Mouse (Mus musculus): Measurements from ENCODE around the gene Pnpla8.
"Not testable (repeated sequence)": the region's sequence is repeated elsewhere in the genome, so short reads cannot be mapped to it uniquely, and the experiment has no call there.

The Pnpla8 gene

DNA sequence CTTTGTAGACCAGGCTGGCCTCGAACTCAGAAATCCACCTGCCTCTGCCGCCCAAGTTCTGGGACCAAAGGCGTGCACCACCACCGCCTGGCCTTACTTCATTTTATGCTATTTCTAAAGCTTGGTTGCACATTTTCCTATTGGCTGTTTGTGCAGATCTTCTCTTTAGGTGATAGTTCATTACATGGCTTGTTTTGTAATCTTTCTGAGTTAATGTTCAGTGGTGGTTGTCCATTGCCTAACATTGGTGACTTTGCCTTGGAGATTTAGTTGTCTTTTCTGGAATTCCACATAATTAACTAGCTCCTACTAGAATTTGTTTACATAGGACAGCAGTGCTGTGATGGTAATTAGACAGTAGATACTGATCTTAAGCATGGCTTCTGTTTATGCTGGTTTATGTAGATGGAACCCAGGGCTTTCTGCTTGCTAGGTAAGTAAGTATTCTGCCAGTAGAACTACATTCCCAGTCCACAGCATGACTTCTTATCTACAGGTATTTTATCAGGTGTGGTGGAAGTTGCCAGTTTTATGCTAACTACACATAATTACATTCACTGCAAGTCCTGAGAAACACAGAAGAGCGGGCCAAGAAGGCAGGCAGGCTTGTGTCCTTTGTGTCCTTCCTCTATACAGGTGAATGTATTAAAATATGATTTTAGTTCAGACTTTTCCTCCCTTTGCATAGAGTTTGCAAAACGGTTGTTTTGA lies 53.1 kb downstream of the Pnpla8 start:
- DNase-seq, result no peak

DNA sequence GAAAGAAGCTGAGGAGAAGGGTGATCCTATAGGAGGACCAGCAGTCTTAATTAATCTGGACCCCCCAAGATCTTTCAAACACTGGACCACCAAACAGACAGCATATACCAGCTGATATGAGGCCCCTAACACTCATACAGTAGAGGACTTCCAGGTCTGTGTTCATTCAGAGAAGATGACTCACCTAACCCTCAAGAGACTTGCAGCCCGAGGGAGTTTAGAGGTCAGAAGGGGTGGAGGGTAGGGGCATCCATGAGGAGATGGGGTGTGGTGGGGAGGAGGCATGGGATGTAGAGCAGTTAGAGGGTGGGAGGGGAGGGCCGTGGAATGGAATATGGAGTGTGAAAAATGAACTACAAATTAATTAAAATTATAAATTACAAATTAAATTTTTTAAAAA lies 59.0 kb downstream of the Pnpla8 start:
- DNase-seq, result not testable (repeated sequence)

DNA sequence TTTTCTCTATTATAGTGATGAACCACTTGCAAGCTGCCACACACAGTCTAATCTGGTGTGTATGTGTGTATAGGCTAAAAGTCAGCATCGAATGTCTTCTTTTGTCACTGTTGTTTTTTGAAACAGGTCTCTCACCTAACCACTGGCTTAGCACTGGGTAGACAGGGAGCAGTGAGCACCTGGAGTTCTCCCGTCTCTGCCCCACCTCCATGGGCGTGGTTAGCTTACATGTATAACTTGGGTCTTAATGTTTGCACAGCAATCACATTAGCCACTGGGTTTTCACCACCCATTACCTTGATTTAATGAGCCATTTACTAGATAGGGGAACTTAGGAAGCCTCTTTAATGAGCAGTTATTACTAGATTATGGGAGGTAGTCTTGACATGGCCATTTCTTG lies 60.4 kb downstream of the Pnpla8 start:
- DNase-seq, result no peak

DNA sequence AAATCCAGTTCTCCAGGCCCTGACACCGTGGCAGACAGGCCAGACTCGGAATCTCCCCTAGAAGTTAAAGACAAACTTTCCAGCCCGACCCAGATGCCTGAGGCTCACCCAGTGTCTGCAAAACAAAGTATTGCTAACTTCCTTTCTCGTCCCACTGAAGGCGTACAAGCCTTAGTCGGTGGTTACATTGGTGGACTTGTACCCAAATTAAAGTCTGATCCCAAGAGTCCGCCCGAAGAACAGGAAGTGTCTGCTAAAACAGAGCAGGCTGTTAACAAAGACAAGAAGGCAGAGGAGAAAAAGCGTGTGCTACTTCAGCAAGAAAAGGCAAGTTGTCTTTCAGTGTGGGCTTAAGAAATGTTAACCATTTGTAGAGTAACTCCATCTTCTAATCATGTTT lies 62.2 kb downstream of the Pnpla8 start:
- no peak for DNase-seq

DNA sequence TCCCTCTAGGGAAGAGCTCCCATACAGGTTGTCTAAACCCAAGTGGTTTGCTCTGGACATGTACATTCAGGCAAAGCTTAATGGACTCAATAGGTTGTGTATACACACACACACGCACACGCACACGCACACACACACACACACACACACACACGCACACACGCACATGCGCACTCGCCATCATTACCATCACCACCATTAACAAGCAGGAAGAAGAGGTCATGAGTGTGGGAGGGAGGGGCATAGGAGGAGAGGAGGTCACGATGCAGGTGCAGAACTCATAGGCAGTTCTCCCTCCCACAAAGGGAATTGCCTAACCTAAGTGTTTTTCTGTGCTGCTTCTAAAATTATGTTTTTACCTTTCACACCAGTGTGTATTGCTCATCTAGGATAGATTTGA lies 65.8 kb downstream of the Pnpla8 start:
- no peak for DNase-seq

DNA sequence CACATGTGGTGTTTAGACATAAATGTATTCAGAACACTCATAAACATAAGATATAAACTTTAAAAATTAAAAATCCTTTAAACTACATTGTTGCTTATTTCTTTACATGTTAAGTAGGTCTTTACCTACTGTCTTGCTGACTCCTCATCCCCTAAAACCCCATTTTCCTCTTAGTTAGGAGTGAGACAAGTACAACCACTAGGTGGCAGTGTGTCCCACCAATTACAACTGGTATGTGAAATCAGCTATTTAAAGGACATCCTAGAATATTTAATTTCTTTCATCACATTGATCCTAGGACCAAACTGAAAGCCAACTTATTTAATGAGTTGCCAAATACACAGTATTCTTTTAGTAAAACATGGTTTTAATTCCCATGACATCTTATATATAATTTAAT lies 71.1 kb downstream of the Pnpla8 start:
- peak; percentile 79 for DNase-seq

DNA sequence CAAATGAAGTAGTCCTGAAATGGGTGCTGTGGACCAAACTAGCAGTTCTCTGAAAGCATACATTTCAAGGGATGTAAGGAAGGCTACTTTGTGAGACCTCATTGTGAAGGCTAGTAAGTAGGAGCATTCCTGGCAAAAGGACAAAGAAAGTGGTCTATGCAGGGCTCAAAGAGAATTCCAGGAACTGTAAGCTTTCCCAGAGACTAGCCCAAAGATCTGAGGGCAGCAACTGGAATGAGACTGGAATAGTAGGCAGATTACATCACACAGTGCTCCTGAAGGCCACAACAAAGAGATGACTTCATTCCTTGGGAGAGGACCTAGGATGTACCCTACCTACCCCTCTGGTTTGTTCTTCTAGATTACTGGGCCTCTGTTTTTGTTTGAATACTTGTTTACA lies 79.6 kb downstream of the Pnpla8 start:
- DNase-seq, result no peak

DNA sequence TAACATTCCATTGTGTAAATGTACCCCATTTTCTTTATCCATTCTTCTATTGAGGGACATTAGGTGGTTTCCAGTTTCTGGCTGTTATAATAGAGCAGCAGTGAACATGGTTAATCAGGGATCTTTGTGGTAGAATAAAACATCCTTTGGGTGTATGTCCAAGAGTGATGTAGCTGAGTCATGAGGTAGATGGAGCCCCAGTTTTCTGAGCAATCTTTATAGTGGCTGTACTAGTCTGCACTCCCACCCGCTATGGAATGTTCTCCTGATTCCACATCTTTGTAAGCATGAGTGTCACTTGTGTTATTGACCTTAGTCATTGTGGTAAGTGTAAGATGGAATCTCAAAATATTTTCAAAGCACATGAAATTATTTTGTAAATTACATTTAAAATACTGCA lies 82.8 kb downstream of the Pnpla8 start:
- no peak for DNase-seq

DNA sequence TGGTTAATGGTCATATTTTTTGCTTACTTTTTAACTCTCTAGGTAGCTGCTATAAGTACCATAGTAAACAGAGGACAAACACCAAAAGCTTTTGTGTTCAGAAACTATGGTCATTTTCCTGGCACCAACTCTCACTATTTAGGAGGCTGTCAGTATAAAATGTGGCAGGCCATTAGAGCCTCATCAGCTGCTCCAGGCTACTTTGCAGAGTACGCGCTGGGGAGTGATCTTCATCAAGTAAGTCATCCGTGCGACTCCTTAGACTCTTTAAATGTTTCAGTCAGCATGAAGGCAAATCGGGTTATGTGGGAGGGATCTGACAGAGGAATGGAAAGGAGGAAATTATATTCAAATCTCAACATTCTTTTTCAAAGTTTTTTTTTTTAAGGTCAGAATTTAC lies 83.7 kb downstream of the Pnpla8 start:
- no peak for DNase-seq

DNA sequence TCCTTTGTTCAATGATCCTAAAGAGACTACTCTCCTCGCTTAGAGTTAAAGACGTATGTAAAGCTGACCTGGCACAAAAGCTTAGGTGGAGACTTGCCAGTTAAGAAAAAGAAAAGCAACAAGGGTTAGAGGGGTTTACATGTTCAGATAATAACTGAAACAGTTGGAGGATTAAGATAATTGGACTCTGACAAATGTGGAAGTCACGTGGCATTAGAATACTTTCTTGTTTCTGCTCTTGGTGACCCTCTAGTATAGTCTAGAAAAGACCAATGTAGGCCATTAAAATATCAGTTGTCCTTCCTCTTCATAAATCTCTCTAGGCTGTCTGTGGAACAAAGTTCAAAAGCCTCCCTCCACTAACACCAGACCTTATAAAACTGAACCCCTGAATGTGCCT lies 87.1 kb downstream of the Pnpla8 start:
- no peak for DNase-seq

DNA sequence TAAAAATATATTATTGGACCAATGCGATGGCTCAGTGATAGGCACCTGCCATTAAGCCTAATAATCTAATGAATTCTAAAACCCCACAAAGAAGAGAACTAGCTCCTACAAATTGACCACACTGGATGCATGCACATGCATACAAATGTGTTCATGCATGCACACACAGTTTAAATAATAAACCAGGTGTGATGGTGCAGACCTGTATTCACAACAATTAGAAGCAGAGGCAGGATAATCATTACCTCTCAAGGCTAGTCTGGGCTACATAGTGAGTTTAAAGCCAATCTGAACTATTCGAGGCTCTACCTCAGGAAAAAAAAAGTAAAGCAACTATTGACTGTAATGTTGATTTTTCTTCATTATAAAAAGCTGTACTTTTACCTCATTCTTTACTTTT lies 94.0 kb downstream of the Pnpla8 start:
- DNase-seq, result no peak

DNA sequence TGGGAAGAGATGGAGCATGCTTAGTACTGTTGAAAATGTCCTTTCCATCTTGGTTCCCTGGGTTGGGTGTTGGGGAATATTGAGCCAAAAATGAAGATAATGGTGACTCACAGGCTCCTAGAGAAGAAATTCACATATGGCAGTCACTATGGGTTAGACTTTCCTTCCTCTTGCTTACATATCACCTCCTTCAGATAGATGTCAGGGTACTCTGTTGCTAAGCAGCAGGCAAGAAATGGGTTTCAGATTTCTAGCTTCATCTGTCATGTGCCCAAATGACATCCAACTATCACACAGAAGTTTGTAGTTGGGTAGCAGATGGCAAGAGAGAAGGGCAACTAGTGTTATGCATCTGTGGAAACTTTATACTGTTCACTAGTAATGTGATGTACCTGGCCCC lies 103.9 kb downstream of the Pnpla8 start:
- no peak for DNase-seq

DNA sequence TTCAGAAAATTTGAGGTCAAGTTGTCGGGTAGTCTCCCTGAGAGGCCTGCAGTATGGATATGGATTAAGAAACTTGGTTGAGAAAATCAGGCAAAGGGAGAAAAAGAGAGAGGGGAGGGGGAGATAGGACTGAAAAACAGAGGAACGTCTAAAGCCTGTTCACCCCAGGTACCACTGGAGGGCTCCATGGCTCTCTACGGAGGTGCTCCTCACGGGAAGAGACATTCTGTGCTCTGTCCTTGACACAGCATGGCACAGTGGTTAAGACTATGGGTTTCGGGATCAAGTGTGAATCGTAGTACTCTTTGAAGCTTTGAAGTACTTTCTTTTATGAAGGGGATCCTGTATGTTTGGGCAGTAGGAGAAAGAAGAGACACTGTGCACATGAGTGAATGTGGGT lies 106.3 kb downstream of the Pnpla8 start:
- DNase-seq, result peak; percentile 30

DNA sequence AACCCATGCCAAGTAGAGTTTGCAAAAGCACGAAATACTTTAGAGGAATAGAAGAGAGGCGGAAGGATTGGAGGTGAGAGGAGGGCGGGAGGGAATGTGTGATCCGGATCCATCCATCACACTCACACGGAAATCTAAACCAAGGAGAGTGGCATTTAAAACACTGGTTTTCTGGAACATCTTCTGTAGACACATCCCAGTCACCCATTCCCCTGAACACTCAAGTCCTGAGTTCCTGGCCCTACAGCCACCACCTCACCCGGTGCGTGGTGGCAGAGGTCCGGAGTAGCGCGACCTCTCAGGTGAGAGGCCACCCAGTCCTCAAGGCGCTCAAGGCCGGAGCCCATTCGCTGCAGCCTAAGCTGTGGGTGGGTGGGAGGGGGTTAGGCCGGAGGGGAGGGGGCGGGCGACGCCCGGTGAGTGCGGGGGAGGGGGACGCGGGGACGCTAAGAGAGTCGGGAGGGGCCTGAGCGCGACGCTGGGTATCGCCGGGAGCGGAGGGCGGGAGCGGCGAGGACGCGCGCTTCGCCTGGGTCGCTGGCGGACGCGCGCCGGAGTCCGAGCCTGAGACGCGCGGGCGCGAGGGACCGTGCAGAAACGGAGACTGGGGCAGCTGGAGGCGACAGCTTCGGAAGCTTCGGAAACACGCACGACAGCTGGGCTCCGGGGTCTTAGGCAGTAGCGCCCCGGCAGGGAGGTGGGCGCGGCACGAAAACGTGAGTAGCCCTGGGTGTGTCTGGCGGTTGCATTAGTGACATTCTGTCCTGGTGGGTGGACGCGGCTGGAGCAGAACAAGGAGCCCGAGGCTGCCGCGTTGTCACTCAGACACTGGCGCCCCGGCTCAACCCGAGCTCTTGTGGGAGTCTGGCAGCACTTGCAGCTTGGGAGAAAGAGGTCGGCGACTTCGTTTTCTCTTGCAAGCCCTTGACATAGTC lies 107.5 kb downstream of the Pnpla8 start, which contains the start of gene Nrcam:
Gene Nrcam, plus strand, starts transcription at position 505 of the 935 bp plus-strand sequence.
- peak; percentile 74 for DNase-seq

DNA sequence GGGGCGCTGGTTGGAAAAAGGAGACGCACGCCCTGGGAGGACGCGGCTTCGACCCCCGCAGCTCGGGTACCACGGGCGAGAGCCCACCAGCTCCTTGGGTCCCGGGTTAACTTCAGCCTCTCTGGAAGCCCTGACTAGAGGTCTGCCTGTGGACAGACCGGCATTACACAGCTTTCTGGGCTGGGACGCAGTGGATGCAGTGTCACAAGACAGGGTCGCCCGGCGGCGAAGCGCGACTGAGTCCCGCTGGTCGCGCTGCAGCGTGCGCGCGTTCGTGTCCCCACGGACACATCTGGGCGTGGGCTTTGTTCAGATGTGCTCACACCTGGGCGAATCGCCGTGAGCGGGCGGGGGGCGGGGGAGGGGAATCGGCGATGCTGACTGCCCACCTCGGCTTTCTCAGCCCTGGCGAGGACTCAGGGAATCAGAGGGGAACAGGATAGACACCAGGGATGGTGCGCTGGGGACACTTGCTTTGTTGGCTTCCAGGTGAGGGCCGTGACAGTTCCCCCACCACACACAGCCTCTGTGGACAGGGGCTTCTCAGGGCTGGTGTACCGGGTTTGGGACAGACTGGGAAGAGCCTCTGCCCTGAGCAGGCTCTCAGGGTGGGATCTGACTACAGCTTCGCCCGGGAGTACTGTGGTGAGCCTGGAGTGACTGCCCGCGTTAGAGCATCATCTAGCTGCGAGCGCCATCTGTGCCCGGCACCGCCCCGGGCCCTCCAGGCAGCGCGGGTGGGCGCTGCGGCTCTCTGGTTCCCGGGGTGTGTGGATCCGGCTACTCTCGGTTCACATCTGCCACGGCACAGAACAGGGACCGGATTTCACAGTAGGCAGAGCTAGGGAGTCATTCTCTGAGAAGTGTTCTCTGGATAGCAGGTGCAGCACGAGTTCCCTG lies 108.4 kb downstream of the Pnpla8 start:
- peak; percentile 57 for DNase-seq

DNA sequence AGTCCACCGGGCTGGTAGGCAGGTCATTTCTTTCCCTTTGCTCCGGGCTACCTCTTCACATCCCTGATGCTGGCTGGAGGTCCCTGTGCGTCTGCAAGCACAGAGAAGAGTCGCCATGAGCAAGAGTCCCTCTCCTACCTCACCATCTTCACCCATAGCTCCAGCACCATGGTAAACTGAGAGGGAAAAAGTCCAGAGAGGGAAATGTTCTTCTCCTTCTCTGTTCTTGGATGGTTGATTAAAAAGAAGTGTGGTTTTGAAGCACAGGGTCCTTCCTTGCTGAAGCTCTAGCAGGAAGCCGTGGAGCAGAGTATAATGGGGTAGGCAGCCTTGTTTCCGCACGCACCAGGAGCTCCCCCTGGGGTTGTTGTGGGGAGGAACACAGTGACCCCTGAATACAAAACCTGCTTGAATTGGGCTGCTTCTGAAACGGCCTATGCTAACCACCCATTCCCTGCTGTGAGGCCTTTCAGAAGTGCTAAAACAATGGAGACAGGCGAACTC lies 109.1 kb downstream of the Pnpla8 start:
- DNase-seq, result no peak

DNA sequence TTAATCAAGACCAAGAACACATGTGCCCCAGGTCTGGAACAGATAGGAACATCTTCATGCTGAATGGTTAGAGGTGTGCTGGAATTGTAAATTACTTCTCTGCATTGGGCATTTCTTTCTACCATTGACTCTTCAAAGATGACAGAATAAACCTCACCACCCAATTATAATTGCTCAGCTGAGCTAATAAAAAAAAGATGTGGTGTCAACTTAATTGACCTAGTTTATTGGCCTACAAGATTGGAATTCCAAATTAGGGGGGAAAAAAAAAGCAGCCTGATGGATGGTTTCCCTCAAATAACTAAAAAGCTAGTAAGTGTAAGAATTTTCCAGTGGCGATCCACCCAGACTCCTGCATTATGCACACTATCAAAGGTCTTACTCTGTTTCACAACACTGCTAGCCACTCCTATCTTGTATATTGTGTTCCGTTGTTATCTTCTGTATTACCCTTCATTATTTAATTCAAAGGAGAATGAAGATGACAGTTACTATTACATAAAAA lies 116.0 kb downstream of the Pnpla8 start:
- no peak for DNase-seq

DNA sequence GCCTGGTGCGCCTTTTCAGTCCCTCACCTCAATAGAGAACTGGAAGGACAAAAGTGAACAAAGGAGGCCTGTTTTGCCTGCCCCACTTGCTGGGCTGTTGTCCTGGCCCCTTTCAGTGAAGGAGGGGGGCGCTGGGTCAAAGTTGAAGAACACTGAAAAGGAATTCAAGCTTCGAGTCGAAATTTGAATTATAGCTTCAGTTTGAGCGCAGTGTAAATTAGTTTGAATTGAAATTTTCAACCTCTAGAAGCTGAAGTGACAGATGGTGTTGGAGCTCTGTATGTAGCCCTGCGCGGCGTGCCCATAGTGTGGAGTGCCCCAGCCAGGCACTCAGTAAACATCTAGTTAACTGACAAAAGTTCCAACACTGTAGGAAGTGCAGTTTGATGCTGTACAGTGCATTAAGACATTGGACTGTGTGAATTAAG lies 117.0 kb downstream of the Pnpla8 start:
- DNase-seq, result no peak

DNA sequence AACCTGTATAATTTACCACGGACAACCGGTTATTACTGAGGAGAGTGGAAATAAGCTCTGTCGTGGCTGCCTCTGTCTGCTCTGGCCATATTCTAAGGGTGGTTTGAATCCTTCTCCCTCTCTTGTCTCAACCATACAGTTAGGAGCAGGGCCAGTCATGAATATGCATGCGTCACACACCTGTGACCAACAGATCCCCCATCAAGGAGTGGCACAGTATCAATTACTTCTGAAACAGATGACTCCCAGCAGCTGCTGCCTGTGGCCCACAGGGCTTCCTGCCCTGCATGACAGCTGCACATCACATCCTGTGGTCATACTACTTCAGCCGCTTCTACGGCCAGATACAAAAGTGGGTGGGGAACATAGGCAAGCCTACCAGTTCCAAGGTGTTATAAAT lies 122.9 kb downstream of the Pnpla8 start:
- DNase-seq, result no peak

DNA sequence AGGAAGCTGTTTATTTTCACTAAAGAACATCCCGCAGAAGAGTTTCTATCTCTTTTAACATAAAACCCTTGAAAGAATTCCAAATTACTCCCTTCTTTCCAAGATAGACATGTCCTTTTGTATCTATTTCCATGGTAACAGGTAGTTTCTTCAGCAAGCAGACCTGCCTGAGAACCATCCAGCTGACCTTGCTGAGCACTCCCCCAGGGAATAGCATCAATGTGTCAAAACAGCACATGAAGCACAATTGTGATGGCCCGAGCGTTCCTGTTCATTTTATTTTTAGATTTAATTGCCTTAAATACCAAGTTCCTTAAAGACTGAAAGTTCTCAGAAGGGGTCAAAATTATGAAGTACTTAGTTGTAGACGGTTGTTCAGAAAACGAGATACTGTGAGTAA lies 124.1 kb downstream of the Pnpla8 start:
- DNase-seq, result no peak

DNA sequence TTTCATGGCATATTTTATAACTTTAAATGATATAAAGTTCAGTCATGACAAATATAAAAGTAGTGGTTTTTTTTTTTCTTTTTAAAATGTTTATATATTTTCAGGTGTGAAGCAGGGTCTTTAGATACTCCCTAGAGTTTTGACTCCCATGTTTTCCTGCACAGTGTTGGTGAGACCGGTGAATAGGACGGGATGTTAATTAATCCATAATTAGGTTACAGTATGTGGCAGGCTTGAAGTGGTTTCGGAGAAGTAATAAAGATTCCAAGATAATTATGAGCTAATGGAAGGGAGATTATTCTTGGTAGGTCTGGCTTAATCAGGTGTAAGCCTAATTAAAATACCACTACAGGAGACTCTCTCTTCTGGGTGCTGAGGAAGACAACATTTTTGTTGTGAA lies 125.0 kb downstream of the Pnpla8 start:
- DNase-seq, result no peak

DNA sequence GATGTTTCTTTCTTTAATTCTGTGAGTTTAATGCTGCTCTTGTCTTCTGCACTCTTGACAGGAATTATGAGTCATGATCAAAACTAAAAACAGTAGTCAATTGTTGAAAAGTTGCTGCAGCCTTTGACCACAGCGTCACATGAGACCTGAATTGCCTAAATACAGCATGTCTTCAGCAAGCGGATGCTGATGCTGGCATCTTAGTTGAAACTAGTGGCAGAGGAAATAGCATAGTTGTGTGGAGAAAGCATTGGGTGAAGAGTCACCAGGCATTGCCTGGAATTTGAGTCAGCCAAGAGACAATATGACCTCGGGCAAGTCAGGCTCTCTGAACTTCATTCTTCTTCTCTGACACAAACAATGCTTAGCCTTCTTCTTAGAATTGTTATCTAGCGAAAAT lies 133.9 kb downstream of the Pnpla8 start:
- no peak for DNase-seq

DNA sequence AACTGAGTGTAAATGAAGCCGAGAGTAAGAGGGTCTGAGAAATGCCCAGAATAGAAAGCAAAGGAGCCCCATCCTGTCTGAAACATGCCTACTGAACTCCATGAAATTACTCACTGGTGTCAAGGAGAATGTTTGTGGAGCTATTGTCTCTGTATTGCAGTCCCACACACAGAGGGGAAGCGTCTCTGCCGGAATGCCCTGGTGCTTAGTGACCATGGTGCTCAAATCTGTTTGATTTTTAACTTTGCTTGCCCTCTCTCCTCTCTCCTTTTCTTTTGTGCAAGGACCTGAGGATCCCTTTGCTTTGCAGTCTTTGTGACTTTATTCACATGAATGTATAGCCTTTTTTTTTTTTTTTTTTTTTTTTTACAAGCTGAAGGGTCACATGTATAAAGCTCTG lies 136.3 kb downstream of the Pnpla8 start:
- no peak for DNase-seq

Data from right cerebral cortex, postnatal 4 days (tissue).